Mouse (Mus musculus) bone marrow macrophage, adult 2 months (primary cell): Measurements from ENCODE around the gene Klhl35. TPM values are rescaled to one million over a fixed set of nuclear protein-coding genes. Genes with fewer than 3 reads are reported as not detected.

Experiments used
- H3K27ac ChIP-seq: 2 replicates; pipeline ENCODE4 v1.5.1; 2012; ENCODE audit warnings: low read depth, low read length; ENCODE audit not compliant: insufficient read depth
- H3K4me1 ChIP-seq: 2 replicates; pipeline ENCODE4 v1.6.1; 2012; ENCODE audit warnings: low read length; ENCODE audit not compliant: control insufficient read depth, insufficient read depth
- H3K4me3 ChIP-seq: 2 replicates; pipeline ENCODE4 v1.5.1; 2012; ENCODE audit warnings: mild to moderate bottlenecking, low read length, moderate library complexity; ENCODE audit not compliant: insufficient read depth
- CTCF ChIP-seq: IDR thresholded peaks from 2 replicates; pipeline ENCODE4 v1.5.1; 2012; ENCODE audit warnings: low read depth, mild to moderate bottlenecking, low read length, moderate library complexity
- POLR2A ChIP-seq: IDR thresholded peaks from 2 replicates; pipeline ENCODE4 v1.6.1; 2012; ENCODE audit warnings: mild to moderate bottlenecking, low read depth, low read length, borderline replicate concordance
- polyA plus RNA-seq: library from polyadenylated mRNA; stranded (reverse); fragments of >200 nt; gene quantifications from 2 replicates; pipeline ENCODE4 v1.2.4, GENCODE M21; 2012; ENCODE audit not compliant: missing spikeins, insufficient read depth, insufficient read length

Gene Klhl35
- polyA plus RNA-seq, result 0.63 TPM in 1 of 2 replicates, not detected in the other

DNA sequence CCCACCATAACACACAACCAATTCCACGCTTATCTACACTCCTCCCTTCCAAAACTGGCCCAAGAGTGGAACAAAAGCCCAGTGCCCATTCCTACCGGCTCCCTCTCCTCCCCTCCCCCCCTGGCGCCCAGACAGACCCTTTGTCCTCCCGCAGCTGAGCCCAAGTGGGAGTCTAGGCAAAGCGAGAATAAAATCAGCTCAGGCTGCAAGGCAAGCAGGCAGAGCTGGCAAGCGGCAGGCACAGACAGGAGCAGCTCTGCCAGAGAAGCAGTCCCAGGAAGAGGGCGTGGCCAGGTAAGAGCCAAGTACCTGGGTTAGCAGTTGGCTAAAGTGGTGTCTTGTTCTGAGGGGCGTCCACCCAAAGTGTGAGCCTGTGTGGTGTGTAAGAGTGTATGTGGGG is at the start of gene Klhl35:
Klhl35 (plus strand) TSS at position 194 of the 400 bp plus-strand sequence.
- H3K27ac ChIP-seq, result no peak within 1 kb of the TSS
- H3K4me3 ChIP-seq, result no peak within 1 kb of the TSS
- peaks cover 34% of the 10 kb centered on the region for H3K4me1 ChIP-seq
- TF ChIP-seq POLR2A, result no peak
- no peak for TF ChIP-seq CTCF

DNA sequence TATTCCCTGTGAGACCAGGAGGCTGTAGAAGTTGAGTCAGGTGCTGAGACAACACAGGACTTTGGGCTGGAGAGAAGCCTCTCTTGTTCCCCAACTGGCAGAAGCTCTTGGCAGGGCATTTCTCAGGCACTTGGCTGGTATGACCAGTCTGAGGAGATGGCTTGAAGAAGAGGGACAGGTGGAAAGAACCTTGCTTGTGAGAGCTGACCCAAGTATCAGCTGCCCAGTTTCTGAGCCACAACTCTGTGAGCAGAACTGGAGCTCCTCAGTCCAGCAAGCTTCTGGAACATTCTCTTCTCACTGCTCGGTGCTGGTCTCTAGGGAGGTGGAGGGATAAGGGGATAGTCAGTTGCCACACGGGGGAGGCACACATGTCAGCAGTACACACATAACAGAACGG is 46.5 kb upstream of the Klhl35 start:
- peaks cover 11% of the 10 kb centered on the region; the same call in 1 of the 2 replicates for H3K4me1 ChIP-seq
- TF ChIP-seq CTCF, result no peak
- no peak for TF ChIP-seq POLR2A
- no peak overlapping the region for H3K4me3 ChIP-seq
- H3K27ac ChIP-seq, result no peak overlapping the region

DNA sequence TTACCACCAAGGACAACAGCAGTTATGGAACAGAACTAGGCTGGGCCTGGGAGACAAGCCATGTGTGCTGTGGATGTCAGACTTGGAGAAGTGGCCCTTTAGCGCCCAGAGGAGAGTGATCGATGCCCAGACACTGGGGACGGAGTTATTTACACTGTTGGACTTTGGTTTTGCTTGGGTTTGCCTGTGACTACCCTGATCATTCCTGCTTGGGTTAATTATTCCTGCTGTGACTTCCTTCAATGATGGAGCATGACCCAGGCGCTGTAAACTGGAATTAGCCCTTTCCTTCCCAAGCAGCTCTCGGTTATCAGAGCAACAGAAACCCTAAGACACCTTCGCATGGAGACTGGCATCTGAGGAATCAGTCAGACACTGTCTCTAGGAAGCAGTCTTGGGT is 44.8 kb upstream of the Klhl35 start:
- Histone ChIP-seq H3K27ac (no peak overlapping the region), H3K4me3 (no peak overlapping the region), H3K4me1 (no peaks in the 10 kb centered on the region)
- TF ChIP-seq CTCF (no peak), POLR2A (no peak)

DNA sequence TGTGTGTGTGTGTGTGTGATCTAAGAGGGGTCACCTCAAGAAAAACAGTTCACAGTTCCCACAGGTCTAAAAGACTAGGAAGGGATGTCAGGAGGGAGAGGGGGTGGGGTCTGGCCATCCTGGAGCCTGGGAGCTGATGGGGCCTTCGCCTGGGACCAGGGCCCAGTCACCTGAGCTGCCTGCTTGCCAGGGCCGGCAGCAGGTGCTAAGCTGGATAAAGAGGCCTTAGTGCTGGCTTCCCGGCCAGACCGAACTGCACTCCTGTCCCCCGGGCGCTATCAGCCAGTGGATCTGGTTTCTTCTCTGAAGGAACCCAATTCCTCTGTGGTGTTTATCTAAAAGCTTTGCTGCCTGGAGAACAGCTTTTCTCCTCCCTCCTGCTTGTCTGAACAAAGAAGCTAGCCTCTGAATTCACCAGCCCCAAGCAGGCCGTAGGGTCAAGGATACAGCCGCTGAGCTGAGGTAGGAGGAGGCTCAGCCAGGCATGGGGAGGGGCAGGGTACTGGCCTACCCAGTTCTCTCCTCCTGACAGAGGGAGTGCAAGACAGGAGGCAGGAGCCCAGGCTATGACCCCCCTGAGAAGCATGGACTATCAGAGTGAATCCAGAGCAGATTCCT is 41.2 kb upstream of the Klhl35 start:
- Histone ChIP-seq H3K4me3 (no peak overlapping the region), H3K4me1 (peaks cover 10% of the 10 kb centered on the region), H3K27ac (no peak overlapping the region)
- TF ChIP-seq CTCF (no peak), POLR2A (no peak)

DNA sequence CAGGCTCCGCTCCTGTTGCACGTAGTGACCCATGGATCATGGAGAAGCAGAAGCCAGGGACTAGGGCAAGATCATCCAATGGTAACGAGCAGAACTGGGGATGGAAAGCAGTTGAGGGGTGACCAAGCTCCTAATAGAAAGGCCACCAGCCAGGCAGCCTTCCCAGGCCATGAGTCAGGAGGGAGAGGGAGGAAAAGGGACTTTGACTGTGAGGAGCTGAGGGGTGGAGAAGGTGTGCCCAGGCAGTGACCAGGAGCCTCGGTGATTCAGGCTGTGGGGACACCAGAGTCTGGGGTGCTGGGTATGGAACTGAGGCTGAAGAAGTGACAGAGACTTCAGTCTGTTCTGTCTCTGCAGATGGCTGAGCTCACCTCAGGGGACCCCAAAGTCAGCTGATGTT is 40.1 kb upstream of the Klhl35 start:
- peaks cover 10% of the 10 kb centered on the region for H3K4me1 ChIP-seq
- H3K4me3 ChIP-seq, result no peak overlapping the region
- H3K27ac ChIP-seq, result no peak overlapping the region
- TF ChIP-seq POLR2A, result no peak
- TF ChIP-seq CTCF, result no peak

DNA sequence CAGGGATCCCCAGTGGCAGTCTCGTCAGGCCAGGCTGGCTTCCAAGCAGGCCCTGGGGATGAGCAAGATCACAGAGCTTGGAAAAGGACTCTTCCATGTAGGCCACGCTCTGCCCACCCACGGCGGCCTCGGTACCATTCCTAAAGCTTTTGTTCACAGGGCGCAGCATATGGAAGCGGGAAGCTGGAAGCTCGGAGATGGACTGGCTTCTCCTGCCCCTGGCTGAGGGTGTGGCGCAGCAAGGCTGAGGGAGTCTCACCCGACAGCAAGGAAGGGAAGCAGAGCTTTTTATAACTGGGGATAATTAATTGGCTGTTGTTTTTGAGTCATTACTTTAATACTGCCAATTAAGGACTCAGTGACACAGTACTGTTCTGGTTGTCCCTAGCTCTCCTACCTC is 38.8 kb upstream of the Klhl35 start:
- peaks cover 17% of the 10 kb centered on the region for H3K4me1 ChIP-seq
- no peak overlapping the region for H3K27ac ChIP-seq
- H3K4me3 ChIP-seq, result no peak overlapping the region
- TF ChIP-seq POLR2A (no peak), CTCF (no peak)

DNA sequence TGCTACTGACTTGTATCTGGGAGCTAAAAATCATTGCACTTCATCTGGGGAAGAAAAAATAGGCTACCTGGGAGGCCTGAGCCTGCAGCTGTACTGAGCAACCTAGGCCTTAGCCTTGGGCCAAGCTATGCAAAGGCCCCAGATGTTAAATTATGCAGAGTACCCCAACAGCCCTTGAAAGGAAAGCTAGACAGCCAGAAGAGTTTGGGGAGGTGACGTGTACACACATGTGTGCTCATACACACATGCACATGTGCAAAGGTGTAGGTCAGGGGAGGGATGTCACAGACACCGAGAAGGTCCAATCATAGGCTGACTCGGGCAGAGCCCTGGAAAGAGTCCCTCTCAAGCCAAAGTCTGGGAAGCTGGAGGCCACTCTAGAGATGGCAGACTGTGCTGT is 37.8 kb upstream of the Klhl35 start:
- H3K4me1 ChIP-seq, result peaks cover 25% of the 10 kb centered on the region
- H3K4me3 ChIP-seq, result no peak overlapping the region
- TF ChIP-seq POLR2A (no peak), CTCF (no peak)
- H3K27ac ChIP-seq, result no peak overlapping the region

DNA sequence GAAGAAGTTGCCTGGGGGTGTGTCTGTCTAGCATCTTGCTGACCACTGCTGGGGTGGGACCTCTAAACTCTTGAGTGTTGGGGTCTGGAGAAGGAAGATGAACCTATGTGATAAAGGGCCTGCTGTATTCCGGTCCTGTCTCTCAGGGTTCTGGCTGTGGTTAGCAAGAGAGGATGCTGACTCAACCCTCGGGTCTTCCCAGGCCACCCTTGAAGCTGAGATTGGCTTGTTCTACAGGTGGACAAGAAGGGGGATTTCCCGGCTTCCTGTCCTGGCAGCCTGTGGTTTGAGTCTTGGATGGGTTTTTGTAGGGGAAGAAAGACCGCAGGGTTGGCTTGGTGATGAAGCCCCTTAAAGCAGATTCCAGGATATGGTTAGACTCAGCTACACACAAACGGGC is 37.0 kb upstream of the Klhl35 start:
- TF ChIP-seq CTCF (no peak), POLR2A (no peak)
- Histone ChIP-seq H3K4me1 (peaks cover 33% of the 10 kb centered on the region), H3K27ac (no peak overlapping the region), H3K4me3 (no peak overlapping the region)

DNA sequence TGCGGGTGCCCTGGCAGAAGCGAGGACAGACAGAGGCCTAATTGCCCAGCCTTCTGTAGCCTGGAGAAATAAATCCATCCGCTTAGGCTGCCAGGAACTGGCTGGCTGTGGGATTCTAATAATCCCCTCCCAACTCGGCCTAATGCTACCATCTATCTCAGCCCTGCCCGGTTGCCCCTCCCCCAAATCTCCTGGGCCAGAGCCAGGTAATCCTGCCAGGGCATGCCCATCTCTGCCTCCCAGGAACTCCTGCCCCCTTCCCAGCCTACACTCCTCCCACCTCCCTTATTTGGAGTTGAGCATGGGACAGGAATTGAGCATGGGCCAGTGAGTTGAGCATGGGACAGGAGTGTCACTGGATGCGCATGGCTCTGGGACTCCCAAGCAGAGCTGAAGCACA is 36.0 kb upstream of the Klhl35 start:
- H3K4me1 ChIP-seq, result peaks cover 41% of the 10 kb centered on the region
- TF ChIP-seq POLR2A, result no peak
- TF ChIP-seq CTCF, result no peak
- no peak overlapping the region for H3K4me3 ChIP-seq
- no peak overlapping the region for H3K27ac ChIP-seq

DNA sequence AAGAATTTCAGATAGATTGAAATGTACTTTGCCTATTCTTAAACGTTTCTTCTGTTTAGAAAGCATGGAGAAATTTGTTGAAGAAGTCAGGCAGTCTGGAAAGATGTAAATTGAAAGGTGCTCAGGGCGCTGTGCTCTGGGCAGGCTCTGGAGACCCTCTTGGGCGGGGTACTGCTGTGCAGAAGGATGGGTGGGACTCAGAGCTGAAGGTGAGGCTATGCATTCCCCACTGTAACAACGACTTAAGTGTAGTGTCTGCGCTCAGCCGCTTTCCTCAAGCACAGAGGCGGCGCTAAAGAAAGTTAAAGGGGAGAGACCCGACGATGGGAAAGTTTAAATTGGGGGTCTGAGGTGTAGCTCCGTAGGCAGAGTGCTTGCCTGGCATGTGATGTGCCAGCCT is 35.6 kb upstream of the Klhl35 start:
- peaks cover 44% of the 10 kb centered on the region for H3K4me1 ChIP-seq
- no peak overlapping the region for H3K27ac ChIP-seq
- no peak for TF ChIP-seq CTCF
- no peak for TF ChIP-seq POLR2A
- no peak overlapping the region for H3K4me3 ChIP-seq
